Mouse (Mus musculus): ENCODE measurements around the gene Maff.

GRCm38 (mm10) chr15:79404277-79404676 is 57.9 kb downstream of the Maff start:
- TF ChIP-seq CTCF (IDR thresholded peaks at IDR 0.05; ENCODE audit: insufficient read depth, low read depth, low read length) (no peak), POLR2A (IDR thresholded peaks at IDR 0.05; ENCODE audit: insufficient read depth, low read depth, low read length) (no peak)

Measured in olfactory bulb, adult 2 months (tissue).